Mouse (Mus musculus) MEL (cell line): Measurements from ENCODE around the gene Strada.

Source experiments
- ETS1 ChIP-seq: IDR thresholded peaks from 2 replicates; pipeline ENCODE4 v1.6.1; 2012; ENCODE audit warnings: low read depth, mild to moderate bottlenecking, inconsistent platforms, low read length, improper control_type of control experiment, moderate library complexity
- GATA1 ChIP-seq: IDR thresholded peaks from 2 replicates; pipeline ENCODE4 v1.6.1; 2011; ENCODE audit warnings: low read depth, low read length, improper control_type of control experiment
- JUND ChIP-seq: IDR thresholded peaks from 2 replicates; pipeline ENCODE4 v1.6.1; 2011; ENCODE audit warnings: low read depth, mild to moderate bottlenecking, improper control_type of control experiment, low read length
- KAT2A ChIP-seq: conservative IDR thresholded peaks from 2 replicates; pipeline ENCODE4 v1.6.1; 2012; ENCODE audit warnings: low read depth, low read length, improper control_type of control experiment, inconsistent platforms
- POLR2A ChIP-seq, 2 experiments: IDR thresholded peaks; 2 replicates each; pipeline ENCODE4 v1.6.1; 2011 to 2012; ENCODE audit warnings: low read length in 2 of 2, mild to moderate bottlenecking in 2 of 2, control low read depth in 1 of 2, improper control_type of control experiment in 1 of 2, low read depth in 1 of 2, moderate library complexity in 1 of 2; ENCODE audit not compliant: control insufficient read depth in 1 of 2, insufficient read depth in 1 of 2, poor library complexity in 1 of 2
- POLR2AphosphoS2 ChIP-seq: IDR thresholded peaks from 2 replicates; pipeline ENCODE4 v1.6.1; 2011; ENCODE audit warnings: low read length, improper control_type of control experiment
- POLR2AphosphoS5 ChIP-seq: IDR thresholded peaks from 2 replicates; pipeline ENCODE4 v1.6.1; 2012; ENCODE audit warnings: low read depth, borderline replicate concordance, mild to moderate bottlenecking, inconsistent platforms, low read length, moderate library complexity, mixed read lengths
- RAD21 ChIP-seq: IDR thresholded peaks from 2 replicates; pipeline ENCODE4 v1.6.1; 2011; ENCODE audit warnings: mild to moderate bottlenecking, low read depth, low read length, improper control_type of control experiment
- SIN3A ChIP-seq: IDR thresholded peaks from 2 replicates; pipeline ENCODE4 v1.6.1; 2012; ENCODE audit warnings: low read length, improper control_type of control experiment, inconsistent platforms
- SMC3 ChIP-seq: IDR thresholded peaks from 2 replicates; pipeline ENCODE4 v1.6.1; 2011; ENCODE audit warnings: low read depth, low read length, improper control_type of control experiment
- USF1 ChIP-seq: IDR thresholded peaks from 2 replicates; pipeline ENCODE4 v1.6.1; 2014; ENCODE audit warnings: low read depth, mild to moderate bottlenecking, inconsistent platforms, low read length, improper control_type of control experiment, moderate library complexity
- ZMIZ1 ChIP-seq: IDR thresholded peaks from 2 replicates; pipeline ENCODE4 v1.6.1; 2012; ENCODE audit warnings: low read depth, mild to moderate bottlenecking, inconsistent platforms, low read length, improper control_type of control experiment, moderate library complexity
- ZNF384 ChIP-seq: IDR thresholded peaks from 2 replicates; pipeline ENCODE4 v1.6.1; 2012; ENCODE audit warnings: low read depth, mild to moderate bottlenecking, inconsistent platforms, low read length, improper control_type of control experiment

GRCm38 (mm10) chr11:106159216-106159920, 42.6 kb downstream of the Strada start:
- TF ChIP-seq JUND (no peak), USF1 (no peak), POLR2AphosphoS5 (no peak), SMC3 (no peak), RAD21 (no peak), GATA1 (no peak), POLR2A (IDR thresholded peaks at IDR 0.05; ENCODE audit: control insufficient read depth in 1 of 2, insufficient read depth in 1 of 2, low read depth in 1 of 2, low read length in 2 of 2, poor library complexity in 1 of 2) (no peak), ZMIZ1 (no peak), KAT2A (no peak), POLR2AphosphoS2 (no peak), ZNF384 (no peak), ETS1 (peak; percentile 72; the same call in 1 of the 2 replicates), SIN3A (peak; percentile 68; the same call in 1 of the 2 replicates)
